13 mouse cellular contexts compared by ENCODE assay signal in genomic region chr10:26249426-26250165, GRCm38 (mm10). TPM values are rescaled to one million over a fixed set of nuclear protein-coding genes. Genes with fewer than 3 reads are reported as not detected.
DNase-seq lines count a peak whose midpoint lies in the region.
"Had no signal": no experiment of that assay in that cellular context is flagged by ENCODE, and none has a peak within 500 bp of the region (broad histone marks: within the 10 kb centered on the region; RNA-seq: fewer than 3 reads in every experiment).

No protein-coding gene starts in this region.

- WGBS in forebrain, embryonic 10.5 days: 92% methylated on average over 7 of the region's 7 CpGs

- intact Hi-C loops in gastrocnemius, postnatal 14 days (cut with DNase I; ENCODE audit: low total_unique reads): no loop called here

- no peak overlapping the region for H3K4me3 ChIP-seq in forebrain, embryonic 10.5 days
- H3K4me3 ChIP-seq: embryonic facial prominence, embryonic 13.5 days; neural tube, embryonic 15.5 days had no signal

- H3K27me3 ChIP-seq in forebrain, embryonic 10.5 days (ENCODE audit: poor library complexity, severe bottlenecking): no peaks in the 10 kb centered on the region
- H3K27me3 ChIP-seq: embryonic facial prominence, embryonic 13.5 days; neural tube, embryonic 15.5 days had no signal

- H3K36me3 ChIP-seq in forebrain, embryonic 10.5 days (replicated peaks): no peaks in the 10 kb centered on the region
- H3K36me3 ChIP-seq: embryonic facial prominence, embryonic 13.5 days; neural tube, embryonic 15.5 days had no signal

- H3K9me3 ChIP-seq in forebrain, embryonic 10.5 days: no peaks in the 10 kb centered on the region
- H3K9me3 ChIP-seq: embryonic facial prominence, embryonic 13.5 days; neural tube, embryonic 15.5 days had no signal

- H3K4me1 ChIP-seq in forebrain, embryonic 10.5 days: no peaks in the 10 kb centered on the region
- H3K4me1 ChIP-seq: embryonic facial prominence, embryonic 13.5 days; neural tube, embryonic 15.5 days had no signal

- no peak overlapping the region for H3K27ac ChIP-seq in forebrain, embryonic 10.5 days
- H3K27ac ChIP-seq: embryonic facial prominence, embryonic 13.5 days; neural tube, embryonic 15.5 days had no signal

- DNase-seq in NIH3T3 (ENCODE audit: low read depth): peak; percentile 80
- peak; percentile 30 for DNase-seq in fibroblast of lung, adult 2 months (ENCODE audit: low read depth)
- peak; percentile 65 for DNase-seq in layer of hippocampus, adult 9-11 months
- DNase-seq in right cerebral cortex, adult 2 months (ENCODE audit: low spot score in 2 of 2): peak; percentile 79
- no peak for DNase-seq in cerebellum, adult 9-10 months
- no peak for DNase-seq in forebrain, embryonic 10.5 days (ENCODE audit: extremely low spot score, low spot score)
- no peak for DNase-seq in gastrocnemius, postnatal 14 days
- DNase-seq: adrenal gland, postnatal 25 days; kidney, adult 11 months; liver, postnatal 0 days had no signal

RNA-seq across cellular contexts. Expression of gene Samd3, which starts 20.1 kb away (rescaled TPM):
- polyA plus RNA-seq in forebrain, embryonic 10.5 days (2016; fragmentation: Nextera tagmentation; extraction: Ambion mirVana): 3.6 and 6.0 TPM in 2 replicates
- total RNA-seq in gastrocnemius, postnatal 14 days (2021): not detected
- total RNA-seq: adrenal gland, postnatal 25 days had no signal
- polyA plus RNA-seq: neural tube, embryonic 15.5 days; testis, adult 2 months had no signal

Comparison
In these comparisons a context has a peak if more than half of its experiments do, and no peak if none do; other contexts are left out.
1. DNase-seq: peak in NIH3T3 (single experiment), fibroblast of lung, adult 2 months (single experiment), layer of hippocampus, adult 9-11 months (single experiment) and right cerebral cortex, adult 2 months (2 of 2); none in cerebellum, adult 9-10 months (single experiment), forebrain, embryonic 10.5 days (single experiment) and gastrocnemius, postnatal 14 days (single experiment).